ENCODE assay signal across 15 mouse cellular contexts in genomic region chr2:165838606-165839316, GRCm38 (mm10).
DNase-seq lines count a peak whose midpoint lies in the region; ATAC-seq and TF ChIP-seq lines count a peak whose summit lies in the region.
"Had no signal": no experiment of that assay in that cellular context is flagged by ENCODE, and none has a peak within 500 bp of the region (broad histone marks: within the 10 kb centered on the region; RNA-seq: fewer than 3 reads in every experiment).

No protein-coding gene starts in this region.

- no peaks in the 10 kb centered on the region for H3K27me3 ChIP-seq in neural tube, embryonic 11.5 days (ENCODE audit: control insufficient read depth, insufficient read depth, low read length)
- no peaks in the 10 kb centered on the region for H3K27me3 ChIP-seq in forebrain, postnatal 0 days (ENCODE audit: insufficient read depth, low read length)
- H3K27me3 ChIP-seq in midbrain, embryonic 14.5 days (ENCODE audit: control insufficient read depth, insufficient read depth, low read length): no peaks in the 10 kb centered on the region

- 75% methylated on average over 23 of the region's 23 CpGs for WGBS in neural tube, embryonic 11.5 days
- 52% methylated on average over 23 of the region's 23 CpGs for WGBS in forebrain, postnatal 0 days
- 49% methylated on average over 23 of the region's 23 CpGs for WGBS in midbrain, embryonic 14.5 days

- H3K4me1 ChIP-seq in neural tube, embryonic 11.5 days (ENCODE audit: control insufficient read depth, insufficient read depth, low read length): peaks cover 3% of the 10 kb centered on the region; the same call in 1 of the 2 replicates
- no peaks in the 10 kb centered on the region for H3K4me1 ChIP-seq in forebrain, postnatal 0 days (ENCODE audit: insufficient read depth)
- H3K4me1 ChIP-seq in midbrain, embryonic 14.5 days (ENCODE audit: control insufficient read depth, insufficient read depth, low read length): peaks cover 19% of the 10 kb centered on the region

- peaks cover 22% of the 10 kb centered on the region for H3K36me3 ChIP-seq in neural tube, embryonic 11.5 days (ENCODE audit: control insufficient read depth, insufficient read depth, low read length)
- peaks cover 82% of the 10 kb centered on the region for H3K36me3 ChIP-seq in forebrain, postnatal 0 days (ENCODE audit: insufficient read depth)
- peaks cover 96% of the 10 kb centered on the region for H3K36me3 ChIP-seq in midbrain, embryonic 14.5 days (ENCODE audit: control insufficient read depth, insufficient read depth, low read length)

- H3K4me3 ChIP-seq in neural tube, embryonic 11.5 days (ENCODE audit: low read depth, low read length): no peak overlapping the region
- H3K4me3 ChIP-seq in forebrain, postnatal 0 days (ENCODE audit: low read depth, low read length): no peak overlapping the region
- no peak overlapping the region for H3K4me3 ChIP-seq in midbrain, embryonic 14.5 days (replicated peaks; ENCODE audit: low read depth, low read length)
- H3K4me3 ChIP-seq: erythroblast, embryonic 14.5 days had no signal

- DNase-seq in neural tube, embryonic 11.5 days (ENCODE audit: low spot score): peak; percentile 59
- no peak for DNase-seq in neural tube, embryonic 10.5 days (ENCODE audit: extremely low spot score, low spot score)
- DNase-seq in forebrain, postnatal 0 days: no peak
- peak; percentile 67 for DNase-seq in midbrain, embryonic 14.5 days
- DNase-seq in urinary bladder, postnatal 36 days (ENCODE audit: low spot score in 2 of 2): no peak
- DNase-seq in liver: no peak
- DNase-seq in kidney, postnatal 25 days: no peak
- DNase-seq: cerebellum, adult 11 months; gastrocnemius, postnatal 10 days; heart, postnatal 4 days; kidney, adult 8-10 months; right cerebral cortex, postnatal 25 days had no signal

- H3K9me3 ChIP-seq in neural tube, embryonic 11.5 days (ENCODE audit: control insufficient read depth, low read length): no peaks in the 10 kb centered on the region
- no peaks in the 10 kb centered on the region for H3K9me3 ChIP-seq in forebrain, postnatal 0 days (ENCODE audit: low read length)
- H3K9me3 ChIP-seq in midbrain, embryonic 14.5 days (ENCODE audit: control insufficient read depth, low read length): no peaks in the 10 kb centered on the region

- peak overlapping the region; percentile 83 for H3K27ac ChIP-seq in neural tube, embryonic 11.5 days (ENCODE audit: low read depth, low read length)
- peak overlapping the region; percentile 66 for H3K27ac ChIP-seq in forebrain, postnatal 0 days (ENCODE audit: low read depth, low read length)
- H3K27ac ChIP-seq in midbrain, embryonic 14.5 days (replicated peaks; ENCODE audit: low read depth, low read length): peak overlapping the region; percentile 80

- H3K4me2 ChIP-seq in neural tube, embryonic 11.5 days (ENCODE audit: low read depth): no peak overlapping the region
- H3K4me2 ChIP-seq in forebrain, postnatal 0 days (ENCODE audit: low read depth): no peak overlapping the region
- no peak overlapping the region for H3K4me2 ChIP-seq in midbrain, embryonic 14.5 days (ENCODE audit: low read length)
- H3K4me2 ChIP-seq: heart, embryonic 11.5 days; lung, embryonic 14.5 days had no signal

- no peak for TF ChIP-seq CTCF in forebrain, postnatal 0 days (IDR thresholded peaks at IDR 0.05; ENCODE audit: low read depth)

- no peak overlapping the region for H3K9ac ChIP-seq in neural tube, embryonic 11.5 days (ENCODE audit: low read length)
- H3K9ac ChIP-seq in forebrain, postnatal 0 days: no peak overlapping the region
- 0 out of 2 replicates have a peak overlapping the region, but pooled peaks have one; percentile 13 for H3K9ac ChIP-seq in midbrain, embryonic 14.5 days (replicated peaks; ENCODE audit: low read length)
- H3K9ac ChIP-seq: lung, embryonic 14.5 days had no signal

- peak; percentile 60; the same call in 1 of the 2 replicates for ATAC-seq in neural tube, embryonic 11.5 days (ENCODE audit: insufficient read depth, low FRiP score, low TSS enrichment)
- ATAC-seq in forebrain, postnatal 0 days: peak; percentile 76
- peak; percentile 31; the same call in 1 of the 2 replicates for ATAC-seq in midbrain, embryonic 14.5 days (ENCODE audit: low FRiP score, low TSS enrichment)

Comparison
In these comparisons a context has a peak if more than half of its experiments do, and no peak if none do; other contexts are left out.
1. DNase-seq: peak in neural tube, embryonic 11.5 days (single experiment) and midbrain, embryonic 14.5 days (single experiment); none in neural tube, embryonic 10.5 days (single experiment), forebrain, postnatal 0 days (single experiment), urinary bladder, postnatal 36 days (0 of 2), liver (single experiment) and kidney, postnatal 25 days (0 of 2).
2. Peak in every context shown above with its lines, with median percentiles within 50 percentile points of each other: ATAC-seq and H3K27ac ChIP-seq.